Mouse (Mus musculus) ZHBTc4 (cell line): ENCODE data around the gene Plcd1.

Experiments used
- DNase-seq: peaks from one replicate; pipeline ENCODE4 v3.0.0-alpha.2; 2011; ENCODE audit warnings: low read depth, low spot score

Plcd1 gene

DNA sequence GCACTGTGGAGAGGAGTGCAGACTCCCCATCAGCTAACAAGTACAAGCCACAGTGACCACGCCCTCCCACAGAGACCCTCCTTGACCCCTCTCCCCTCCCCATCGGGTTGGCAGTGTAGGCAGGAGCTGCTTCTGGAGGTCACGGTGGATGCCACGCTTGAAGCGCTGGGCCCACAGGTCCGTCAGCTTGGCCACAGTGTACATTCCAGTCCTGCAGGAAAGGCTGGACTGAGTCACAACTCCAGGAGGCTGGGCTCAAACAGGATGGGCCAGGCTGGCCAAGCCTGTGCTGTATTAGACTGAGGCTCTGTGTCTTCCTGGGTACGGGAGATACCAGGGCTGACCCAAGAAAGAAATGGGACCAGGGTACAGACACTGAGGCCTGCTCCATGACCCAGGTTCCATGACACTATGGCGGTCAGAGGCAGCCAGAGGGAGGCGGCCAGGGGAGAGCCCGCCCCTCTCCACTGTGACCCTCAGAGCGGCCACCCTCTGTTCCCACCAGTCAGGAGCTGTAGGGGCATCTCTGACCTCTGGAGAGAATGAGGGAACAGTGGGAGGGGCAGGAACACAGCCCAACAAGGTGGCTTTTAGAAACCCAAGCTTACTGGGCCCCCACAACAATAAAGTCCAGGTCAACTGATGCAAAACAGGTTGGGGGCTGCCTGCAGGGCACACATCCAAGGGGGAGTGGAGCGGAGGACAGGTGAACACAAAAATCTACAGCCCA lies 1.6 kb downstream of the Plcd1 start:
- no peak for DNase-seq

GRCm38 (mm10) chr9:119090462-119090861 lies 2.8 kb downstream of the Plcd1 start:
- no peak for DNase-seq

- DNase-seq = no peak
These were observed 3.9 kb downstream of the Plcd1 start for GRCm38 (mm10) chr9:119089437-119089836.

DNA sequence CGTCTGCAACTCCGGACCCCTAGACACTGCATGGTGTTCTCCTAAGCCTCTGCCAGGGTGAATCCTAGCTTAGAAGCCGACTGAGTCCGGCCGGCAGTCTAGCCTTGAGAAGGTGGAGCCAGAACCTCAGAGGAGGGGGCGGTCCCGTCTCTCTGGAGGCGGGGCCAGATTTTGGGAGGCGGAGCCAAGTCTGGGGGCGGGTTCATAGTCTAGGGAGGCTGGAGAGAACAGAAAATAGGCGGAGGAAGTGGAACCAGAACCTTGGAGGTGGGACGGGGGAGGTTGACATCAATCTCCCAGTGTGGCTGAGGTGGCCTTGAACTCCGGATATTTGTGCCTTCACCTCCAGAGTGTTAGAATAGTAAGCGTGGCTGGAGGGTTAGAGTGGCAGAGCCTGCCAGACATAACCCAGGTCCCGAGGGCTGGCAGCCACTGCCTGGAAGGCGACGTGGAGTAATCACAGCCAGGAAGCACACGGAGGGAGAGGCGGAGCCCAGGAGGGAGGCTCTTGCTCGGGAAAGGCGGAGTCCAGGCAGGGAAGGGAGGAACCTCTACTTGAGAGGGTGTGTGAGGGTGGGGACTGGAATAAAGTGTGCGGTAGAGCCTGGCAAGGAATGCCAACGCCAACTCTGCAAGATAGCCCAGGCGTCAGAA lies 5.0 kb downstream of the Plcd1 start:
- DNase-seq = peak; percentile 96

- no peak for DNase-seq
These were observed 6.0 kb downstream of the Plcd1 start for GRCm38 (mm10) chr9:119087309-119087708.

DNA sequence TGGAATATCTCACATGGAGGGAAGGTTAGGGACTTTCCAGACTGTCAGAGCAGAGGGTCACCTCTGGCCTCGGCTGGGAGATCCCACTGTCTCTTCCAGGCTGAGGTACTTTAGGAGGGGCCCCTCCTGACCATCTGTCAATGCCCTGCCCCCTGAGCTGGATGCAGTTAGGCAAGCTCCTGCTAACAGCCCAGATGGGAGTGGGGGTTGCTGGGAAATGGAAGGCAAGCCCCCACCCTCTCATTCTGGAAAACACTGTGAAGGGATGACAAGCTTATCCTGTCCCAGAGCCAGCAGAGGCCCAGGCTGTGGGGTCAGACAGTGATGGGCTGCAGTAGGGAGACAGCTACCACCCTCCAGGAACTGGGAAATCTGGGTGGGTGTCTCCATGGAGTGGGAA lies 6.9 kb downstream of the Plcd1 start:
- no peak for DNase-seq

DNA sequence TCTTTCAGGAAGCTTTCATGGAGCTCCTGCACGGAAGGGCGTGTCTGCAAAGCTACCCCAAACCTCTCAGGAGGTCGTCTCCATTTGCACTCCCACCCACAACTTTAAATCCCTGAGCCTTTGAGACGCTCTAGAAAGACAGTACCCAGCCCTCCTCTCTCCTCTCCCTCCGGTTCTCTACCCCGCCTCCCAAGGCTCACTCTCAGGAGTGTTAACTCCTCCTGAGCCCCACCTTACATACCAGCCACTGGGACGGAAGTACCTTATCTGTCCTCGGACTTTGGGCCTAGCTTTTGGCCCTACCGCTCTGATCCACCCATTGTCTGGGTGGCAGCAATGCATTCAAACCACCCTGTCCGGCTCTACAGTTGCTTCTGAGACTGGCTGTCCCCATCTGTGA lies 9.3 kb downstream of the Plcd1 start:
- peak; percentile 76 for DNase-seq

DNA sequence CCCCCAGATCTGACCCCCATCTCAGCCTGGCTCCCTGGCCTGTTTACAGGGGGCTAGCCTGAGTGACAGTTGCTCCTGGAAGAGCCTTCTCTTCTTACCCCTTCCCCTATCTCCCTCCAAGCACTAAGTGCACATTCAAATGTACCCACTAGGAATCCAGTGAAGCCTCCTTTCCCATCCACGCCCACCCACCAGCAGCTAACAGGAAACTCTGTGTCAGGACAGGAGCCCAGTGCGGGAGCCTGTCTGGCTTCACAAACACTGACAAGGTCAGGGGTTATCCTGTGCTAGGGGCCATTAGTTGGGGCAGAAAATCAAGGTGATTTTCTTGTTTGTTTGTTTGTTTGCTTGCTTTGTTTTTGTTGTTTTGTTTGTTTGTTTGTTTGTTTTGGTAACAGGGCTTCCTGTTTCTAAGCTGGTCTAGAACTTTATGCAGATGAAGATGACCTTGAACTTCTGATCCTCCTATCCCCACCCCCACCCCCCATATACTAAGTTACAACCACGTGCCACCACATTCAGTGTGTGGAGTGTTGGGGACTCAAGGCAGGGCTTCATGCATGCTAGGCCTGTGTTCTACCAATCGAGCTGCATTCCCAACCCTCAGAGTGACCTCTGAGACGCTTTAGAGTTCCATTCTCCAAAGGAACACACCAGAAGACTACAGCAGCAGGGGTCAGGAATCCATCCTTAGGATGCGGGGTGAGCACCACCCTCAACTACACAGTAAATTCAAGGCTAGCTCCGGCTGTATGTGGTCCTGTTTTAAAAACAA lies 10.5 kb downstream of the Plcd1 start:
- peak; percentile 79 for DNase-seq

DNA sequence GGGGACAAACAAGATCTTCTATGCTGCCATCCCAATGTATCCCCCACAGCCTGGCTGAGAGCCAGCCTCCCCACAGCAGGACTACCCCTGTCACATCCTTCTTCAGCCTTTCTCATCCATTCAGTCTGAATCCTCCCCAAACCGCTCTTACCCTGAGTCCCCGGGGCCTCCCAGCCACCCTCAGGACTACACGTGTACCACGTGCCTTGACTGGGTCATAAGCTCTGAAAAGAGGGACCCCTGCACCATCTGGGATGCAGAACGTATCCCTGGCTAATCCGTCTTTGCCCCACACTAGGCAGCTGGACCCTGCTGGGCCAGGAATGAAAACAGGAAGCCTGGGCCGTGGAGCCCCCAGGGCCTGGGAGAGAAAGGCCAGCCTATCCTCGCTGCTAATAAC lies 11.3 kb downstream of the Plcd1 start:
- no peak for DNase-seq

DNA sequence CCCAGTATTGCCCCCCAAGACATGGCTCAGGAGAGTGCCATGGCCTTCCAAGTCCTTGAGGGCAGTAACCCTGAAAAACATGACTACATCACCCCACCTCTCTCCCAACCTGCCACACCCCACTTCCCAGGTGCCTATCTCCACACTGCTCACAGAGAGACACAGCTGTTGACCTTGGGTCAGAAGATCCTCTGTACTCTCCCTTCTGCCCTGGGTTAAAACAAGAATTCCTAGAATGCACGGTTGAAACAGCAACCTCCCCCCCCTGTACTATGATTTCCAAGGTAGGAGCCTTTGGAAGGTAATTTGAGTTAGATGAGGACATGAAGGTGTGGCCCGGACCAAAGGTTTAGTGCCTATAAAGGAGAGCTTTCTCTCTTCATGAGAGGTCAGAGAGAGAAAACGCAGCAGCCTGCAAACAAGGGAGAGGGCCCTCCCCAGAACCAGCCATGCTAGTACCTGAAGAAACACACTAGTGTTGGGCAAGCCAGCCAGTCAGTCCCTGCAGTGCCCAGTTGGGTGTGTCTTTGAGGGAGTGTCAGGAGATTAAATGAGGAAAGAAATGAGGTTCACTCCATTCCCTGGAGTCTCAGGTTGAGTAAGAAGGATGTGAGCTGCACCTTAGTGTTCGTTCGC lies 13.1 kb downstream of the Plcd1 start:
- DNase-seq = peak; percentile 56

GRCm38 (mm10) chr9:119075685-119076084 lies 17.6 kb downstream of the Plcd1 start:
- peak; percentile 68 for DNase-seq

DNA sequence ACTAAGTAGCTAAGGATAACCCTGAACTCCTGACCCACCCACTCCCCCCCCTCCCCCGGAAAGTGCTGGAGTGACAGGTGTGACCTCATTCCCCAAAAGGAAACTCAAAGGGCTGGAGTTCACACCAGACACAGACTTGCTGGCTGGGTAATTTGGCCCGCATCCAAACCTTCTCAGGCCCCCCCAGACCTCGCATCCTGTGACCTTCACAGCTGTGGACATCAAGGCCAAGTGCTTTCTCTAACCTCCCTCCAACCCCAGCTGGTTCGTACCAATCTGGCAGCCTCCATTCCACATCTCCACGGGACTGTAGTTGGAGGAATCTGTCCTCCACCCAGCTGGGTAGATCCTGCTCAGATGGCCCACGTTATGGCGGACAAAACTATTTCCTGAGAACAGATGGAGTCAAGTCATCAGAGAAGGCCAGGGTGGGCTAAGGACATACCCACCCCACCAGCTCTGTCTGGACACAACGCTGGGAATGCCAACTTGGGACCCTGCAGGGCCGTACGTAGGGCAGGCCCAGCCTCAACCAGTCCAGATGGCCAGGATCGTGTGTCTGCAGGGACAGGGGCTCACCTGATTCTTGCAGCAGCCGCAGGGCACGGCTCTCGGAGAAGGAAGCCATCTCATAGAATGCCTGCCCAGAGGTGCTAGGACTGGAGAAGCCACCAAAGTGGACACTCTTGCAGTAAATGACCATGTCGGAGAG lies 20.0 kb downstream of the Plcd1 start:
- no peak for DNase-seq

GRCm38 (mm10) chr9:119071786-119072185 lies 21.5 kb downstream of the Plcd1 start:
- DNase-seq = peak; percentile 78

GRCm38 (mm10) chr9:119070173-119070825 lies 23.0 kb downstream of the Plcd1 start:
- no peak for DNase-seq

- no peak for DNase-seq
These were observed 25.0 kb downstream of the Plcd1 start for GRCm38 (mm10) chr9:119068266-119068665.

GRCm38 (mm10) chr9:119067601-119068000 lies 25.7 kb downstream of the Plcd1 start:
- DNase-seq = peak; percentile 72

DNA sequence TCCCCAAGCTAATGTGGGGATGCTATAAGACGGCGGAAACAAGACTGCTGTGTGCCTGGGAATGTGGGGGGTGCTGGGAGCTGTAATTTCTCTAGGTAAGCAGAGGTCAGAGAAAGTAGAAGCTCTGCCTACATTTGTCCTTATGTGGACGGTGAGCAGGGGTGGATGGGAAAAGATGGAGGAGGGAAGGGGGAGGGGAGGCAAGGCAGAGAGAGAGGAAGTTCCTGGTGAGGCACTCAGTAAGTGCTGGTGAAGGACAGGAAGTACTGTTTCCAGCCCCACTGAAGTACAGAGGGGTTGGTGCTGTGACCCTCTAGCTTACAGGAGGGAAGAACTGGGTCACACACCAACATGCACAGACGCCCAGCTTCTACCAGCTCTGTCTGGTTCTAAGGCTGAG lies 29.0 kb downstream of the Plcd1 start:
- no peak for DNase-seq

DNA sequence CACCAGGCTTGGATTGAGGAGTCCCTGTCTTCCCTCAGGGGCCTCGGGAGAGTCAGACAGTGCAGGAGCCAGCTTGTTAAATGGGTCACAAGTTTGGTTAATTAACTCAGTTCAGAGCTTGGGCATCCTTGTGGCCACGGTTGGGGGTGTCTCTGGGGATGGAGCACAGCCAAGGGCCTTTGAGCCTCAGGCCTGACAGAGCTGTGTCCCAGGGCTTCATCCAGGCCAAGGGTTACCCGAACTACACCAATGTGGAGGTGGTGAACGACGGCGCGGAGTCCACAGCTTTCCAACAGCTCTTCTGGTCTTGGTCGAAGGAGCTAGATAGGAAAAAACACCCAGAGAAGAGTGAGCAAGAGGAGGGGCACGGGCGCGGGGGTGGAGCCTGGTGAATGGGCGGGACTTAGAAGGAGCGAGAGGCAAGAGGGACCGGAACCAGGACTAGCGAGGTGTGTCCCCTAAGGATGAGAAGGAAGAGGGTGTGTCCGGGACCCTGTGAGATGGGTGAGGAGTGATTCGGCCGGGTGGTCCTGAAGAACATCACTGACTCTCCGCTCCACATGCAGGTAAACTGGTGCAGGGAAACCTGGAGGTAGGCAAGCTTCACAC lies 30.2 kb downstream of the Plcd1 start:
- DNase-seq = peak; percentile 79

GRCm38 (mm10) chr9:119060701-119061100 lies 32.6 kb downstream of the Plcd1 start:
- no peak for DNase-seq

DNA sequence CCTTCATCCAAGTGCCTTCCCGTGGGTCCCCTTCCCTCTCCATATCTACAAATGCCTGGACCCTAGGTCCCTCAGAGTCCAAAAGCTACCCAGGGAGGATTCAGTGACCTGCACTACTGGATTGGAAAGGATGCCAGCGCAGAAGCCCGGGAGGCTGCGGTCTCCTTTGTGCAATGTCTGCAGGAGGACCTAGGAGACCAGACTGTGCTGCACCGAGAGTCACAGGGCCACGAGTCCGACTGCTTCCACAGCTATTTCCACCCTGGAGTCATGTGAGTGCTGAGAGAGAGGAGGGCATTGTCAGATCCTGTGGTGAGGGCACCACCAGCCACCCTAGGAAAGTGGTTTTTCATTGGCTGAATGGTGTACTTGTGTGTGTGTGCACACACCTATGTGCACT lies 35.1 kb downstream of the Plcd1 start:
- DNase-seq = no peak

DNA sequence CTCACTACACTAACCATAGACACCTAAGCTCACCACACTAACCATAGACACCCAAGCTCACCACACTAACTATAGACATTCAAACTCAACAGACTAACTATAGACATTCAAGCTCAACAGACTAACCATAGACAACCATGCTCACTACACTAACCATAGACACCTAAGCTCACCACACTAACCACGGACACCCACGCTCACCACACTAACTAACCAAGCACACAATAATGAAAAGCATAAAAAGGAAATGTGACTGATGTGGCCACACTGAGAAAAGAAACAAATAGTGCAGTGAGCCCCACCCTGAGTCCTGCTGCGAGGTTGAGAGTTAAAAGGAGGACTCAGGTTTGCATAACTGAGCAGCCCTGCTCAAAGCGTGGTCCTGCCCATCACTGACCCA lies 38.0 kb downstream of the Plcd1 start:
- DNase-seq = no peak
